Mouse (Mus musculus) embryonic stem cell, embryonic (primary cell): ENCODE measurements around the gene Efna5.

Experiments
- CTCF ChIA-PET, 4 experiments: fragments of 300-600 bp in 2 of 4; fragments of 350-600 bp in 2 of 4; sonication (Branson Sonifier 250); formaldehyde crosslinking; loops; one replicate each; lab custom pipeline; 2022; ENCODE audit warnings: inconsistent platforms in 2 of 4; lab: Charles Lee
- POLR2A ChIA-PET, 4 experiments: fragments of 300-600 bp in 2 of 4; fragments of 350-600 bp in 2 of 4; sonication (Branson Sonifier 250); formaldehyde crosslinking; loops; one replicate each; lab custom pipeline; 2022; ENCODE audit warnings: antibody characterized with exemption in 4 of 4, inconsistent platforms in 1 of 4; lab: Charles Lee

The Efna5 gene

DNA sequence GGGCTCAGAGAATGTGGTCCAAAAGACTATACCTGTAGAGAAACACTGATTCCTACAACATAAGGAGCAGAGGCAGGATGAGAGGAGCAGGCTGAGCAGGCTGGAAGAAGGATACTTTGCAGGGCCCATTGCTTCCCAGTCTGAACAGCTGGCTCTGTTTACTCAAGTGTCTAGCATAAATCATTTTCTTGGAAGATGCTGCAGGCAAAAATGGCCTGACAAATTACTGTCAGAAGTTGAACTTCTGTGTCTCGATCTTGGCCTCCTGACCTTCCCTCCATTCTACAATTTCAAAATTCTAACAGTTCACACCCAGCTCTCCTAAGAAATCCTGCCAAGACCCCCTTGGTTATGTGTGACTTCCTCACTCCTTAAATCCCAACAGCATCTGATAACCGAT is 105.1 kb downstream of the Efna5 start:
- POLR2A ChIA-PET = no interaction called here

DNA sequence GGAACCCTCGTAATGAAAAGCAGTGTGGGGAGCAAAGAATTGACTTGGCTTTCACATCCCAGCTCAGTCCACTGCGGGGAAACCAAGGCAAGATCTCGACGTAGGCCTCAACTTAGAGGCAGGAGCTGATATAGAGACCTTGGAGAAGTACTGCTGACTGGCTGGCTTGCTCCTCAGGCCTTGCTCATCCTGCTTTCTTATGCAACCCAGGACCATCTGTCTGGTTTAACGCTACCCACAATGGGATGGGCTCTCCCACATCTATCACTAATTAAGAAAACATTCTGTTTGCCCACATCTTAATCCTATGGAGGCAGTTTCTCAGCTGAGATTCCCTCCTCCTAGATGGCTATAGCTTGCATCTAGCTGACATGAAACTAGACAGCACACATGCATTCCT is 105.7 kb downstream of the Efna5 start:
- ChIA-PET CTCF (interaction anchor here in 2 of 4 experiments (0.6 to 1.2 kb wide), 2 partner anchors 8 to 11 kb away, joined by 3 read pairs; no protein-coding TSS in a partner anchor), POLR2A (no interaction called here)

More for the DNA sequence above, 105.1 kb downstream of the Efna5 start:
- CTCF ChIA-PET = no interaction called here

DNA sequence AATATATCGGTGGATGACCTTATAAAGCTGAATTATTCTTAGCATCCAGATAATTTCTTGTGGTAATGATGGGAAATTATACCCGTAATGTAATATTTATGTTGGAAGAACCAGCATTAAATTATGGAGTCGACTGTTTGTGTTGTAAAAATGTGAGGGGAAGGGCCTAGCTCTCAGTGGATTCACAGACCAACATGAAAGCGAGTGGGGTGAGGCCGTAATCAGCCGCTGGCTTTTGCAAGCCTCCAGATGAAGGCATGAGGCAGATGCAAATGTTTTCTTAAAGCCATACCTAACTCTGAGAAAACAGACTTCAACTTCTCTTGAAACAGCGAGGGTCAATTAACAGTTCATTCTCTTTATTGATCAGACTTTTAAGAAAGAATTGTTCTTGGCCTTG is 106.4 kb downstream of the Efna5 start:
- CTCF ChIA-PET = interaction anchor here in 2 of 4 experiments (0.6 to 1.2 kb wide), 3 partner anchors 9 to 11 kb away, joined by 3 to 4 read pairs (median 3); no protein-coding TSS in a partner anchor
- POLR2A ChIA-PET = no interaction called here

DNA sequence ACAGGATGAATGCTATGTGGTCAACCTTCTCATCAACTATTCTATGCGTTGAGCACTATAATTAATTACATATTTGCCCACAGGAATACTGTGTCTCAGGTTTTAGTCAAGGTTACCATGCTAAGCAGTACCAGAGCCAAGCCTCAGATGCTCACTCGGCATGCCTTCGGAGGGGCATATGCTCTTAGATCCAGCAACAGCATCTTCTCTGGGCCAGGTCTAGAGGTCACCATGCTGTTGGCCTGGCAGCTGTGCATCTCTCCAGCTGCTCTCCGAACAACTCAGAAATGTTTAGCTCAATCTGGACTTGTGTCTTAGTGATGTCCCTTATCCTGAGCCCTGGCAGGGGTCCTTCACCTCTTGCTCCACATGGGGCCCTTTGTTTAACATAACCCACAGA is 114.4 kb downstream of the Efna5 start:
- POLR2A ChIA-PET = no interaction called here
- CTCF ChIA-PET = no interaction called here

DNA sequence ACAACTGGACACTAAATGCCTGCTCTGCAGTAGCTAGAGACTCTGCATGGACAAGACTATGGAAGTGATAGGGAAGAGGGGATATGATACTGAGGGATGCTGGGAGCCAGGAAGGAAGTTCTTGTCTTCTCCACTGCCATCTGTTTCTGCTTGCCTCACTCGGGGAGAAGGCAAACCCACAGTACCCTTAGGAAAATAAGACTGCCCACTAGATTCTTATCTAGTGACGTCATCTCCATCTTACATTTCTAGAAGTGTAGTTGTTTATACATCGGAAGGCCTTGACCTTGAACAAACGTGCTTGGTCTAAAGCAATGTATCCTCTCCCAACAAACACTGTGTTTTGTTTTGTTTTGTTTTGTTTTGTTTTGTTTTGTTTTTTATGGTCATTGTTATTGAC is 116.0 kb downstream of the Efna5 start:
- CTCF ChIA-PET = no interaction called here
- POLR2A ChIA-PET = no interaction called here

DNA sequence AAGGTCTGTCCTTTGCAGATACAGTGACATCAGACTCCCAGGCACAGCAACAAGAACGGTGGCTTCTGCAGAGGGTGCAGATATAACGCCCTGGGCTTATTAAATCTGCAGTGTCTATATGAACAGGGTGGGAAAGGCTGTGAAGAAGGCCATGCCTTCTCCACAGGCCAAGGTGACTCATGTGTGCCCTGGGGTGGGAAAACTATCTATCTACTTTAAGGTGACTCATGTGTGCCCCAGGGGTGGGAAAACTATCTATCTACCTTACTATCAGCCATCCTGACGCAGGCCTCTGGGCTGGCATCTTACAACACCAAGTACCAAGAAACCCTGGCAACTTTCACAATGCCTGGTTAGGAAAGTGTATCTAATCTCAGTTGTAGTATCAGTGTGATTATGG is 124.2 kb downstream of the Efna5 start:
- ChIA-PET POLR2A (no interaction called here), CTCF (no interaction called here)

DNA sequence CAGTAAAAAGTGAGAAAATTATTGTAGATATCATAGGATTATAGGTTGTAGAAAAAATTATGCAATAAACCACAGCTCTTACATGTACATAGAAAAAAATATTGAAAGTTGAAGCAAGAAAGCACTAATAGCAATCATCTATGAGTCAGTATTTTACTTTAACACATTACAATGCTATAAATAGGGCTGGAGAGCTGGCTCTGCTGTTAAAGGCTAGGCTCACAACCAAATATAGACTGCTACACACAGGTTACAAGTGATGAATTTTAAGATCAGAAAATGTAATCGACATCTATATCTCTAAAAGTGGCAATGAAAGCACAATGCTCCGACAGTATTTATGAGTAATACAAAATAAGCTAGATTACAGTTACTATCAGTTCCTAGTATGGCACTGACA is 125.5 kb downstream of the Efna5 start:
- CTCF ChIA-PET = no interaction called here
- POLR2A ChIA-PET = no interaction called here

DNA sequence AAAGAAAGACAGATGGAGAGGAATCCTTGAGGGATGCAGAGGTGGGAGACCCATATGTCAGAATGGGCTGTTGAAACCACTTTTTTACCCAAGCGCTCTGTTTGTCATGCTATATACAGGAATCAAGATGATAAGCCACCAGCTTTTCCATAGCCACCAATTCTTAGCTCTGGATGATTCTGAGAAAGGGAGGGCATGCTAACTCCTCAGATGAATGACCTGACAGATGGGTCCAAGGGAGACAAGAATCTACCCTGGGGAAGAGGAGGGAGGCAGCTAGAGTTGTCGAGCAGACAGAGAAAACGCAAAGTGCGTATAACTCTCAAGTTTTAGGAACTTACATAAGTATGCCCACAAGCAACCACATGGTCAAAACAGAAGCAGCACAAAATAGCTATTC is 126.5 kb downstream of the Efna5 start:
- ChIA-PET POLR2A (no interaction called here), CTCF (no interaction called here)

DNA sequence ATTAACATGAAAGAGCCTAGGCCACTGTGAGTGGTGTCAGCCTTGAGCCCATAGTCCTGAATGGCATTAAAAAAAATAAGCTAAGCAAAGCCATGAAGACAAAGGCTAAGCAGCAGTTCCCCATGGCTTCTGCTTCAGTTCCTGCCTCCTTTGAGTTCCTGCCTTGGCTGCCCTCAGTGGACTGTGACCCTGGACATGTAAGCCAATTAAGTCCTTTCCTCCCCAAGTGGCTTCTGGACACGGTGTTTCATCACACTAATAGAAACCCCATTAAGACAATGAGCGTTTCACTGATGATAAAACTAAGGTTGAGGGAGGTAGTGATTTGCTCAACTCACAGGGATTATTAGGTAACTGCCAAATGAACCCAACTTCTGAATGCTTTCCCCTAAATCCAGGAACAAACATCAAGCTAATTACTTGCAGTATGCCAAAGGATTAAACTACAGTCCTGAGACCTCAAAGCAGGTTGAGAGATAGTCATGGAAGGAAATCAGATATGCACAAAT is 128.7 kb downstream of the Efna5 start:
- POLR2A ChIA-PET = no interaction called here
- CTCF ChIA-PET = interaction anchor here in 1 of 4 experiments (0.7 kb wide), 1 partner anchor 34 kb away, joined by 5 read pairs; no protein-coding TSS in a partner anchor

DNA sequence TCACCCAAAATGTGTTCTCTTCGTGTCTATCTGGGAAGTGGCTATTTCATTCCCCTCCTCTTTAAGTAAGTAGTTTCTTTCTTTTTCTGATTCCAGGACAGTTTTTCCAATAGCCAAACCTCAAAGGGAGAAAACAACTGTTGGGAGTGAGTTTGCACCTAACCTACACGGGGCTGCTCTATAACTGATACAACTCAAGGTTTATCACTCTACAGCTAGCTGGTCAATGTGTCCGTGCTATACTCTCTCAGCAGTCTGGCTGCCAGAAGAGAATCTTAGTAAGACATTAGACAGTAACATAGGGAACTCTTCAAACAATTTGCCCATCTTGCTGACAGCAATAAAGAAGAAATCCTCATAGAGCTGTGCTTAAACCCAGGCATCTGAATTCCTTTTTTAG is 130.5 kb downstream of the Efna5 start:
- ChIA-PET CTCF (no interaction called here), POLR2A (interaction anchor here in 1 of 4 experiments (0.6 kb wide), 1 partner anchor 15 kb away, joined by 3 read pairs; no protein-coding TSS in a partner anchor)

DNA sequence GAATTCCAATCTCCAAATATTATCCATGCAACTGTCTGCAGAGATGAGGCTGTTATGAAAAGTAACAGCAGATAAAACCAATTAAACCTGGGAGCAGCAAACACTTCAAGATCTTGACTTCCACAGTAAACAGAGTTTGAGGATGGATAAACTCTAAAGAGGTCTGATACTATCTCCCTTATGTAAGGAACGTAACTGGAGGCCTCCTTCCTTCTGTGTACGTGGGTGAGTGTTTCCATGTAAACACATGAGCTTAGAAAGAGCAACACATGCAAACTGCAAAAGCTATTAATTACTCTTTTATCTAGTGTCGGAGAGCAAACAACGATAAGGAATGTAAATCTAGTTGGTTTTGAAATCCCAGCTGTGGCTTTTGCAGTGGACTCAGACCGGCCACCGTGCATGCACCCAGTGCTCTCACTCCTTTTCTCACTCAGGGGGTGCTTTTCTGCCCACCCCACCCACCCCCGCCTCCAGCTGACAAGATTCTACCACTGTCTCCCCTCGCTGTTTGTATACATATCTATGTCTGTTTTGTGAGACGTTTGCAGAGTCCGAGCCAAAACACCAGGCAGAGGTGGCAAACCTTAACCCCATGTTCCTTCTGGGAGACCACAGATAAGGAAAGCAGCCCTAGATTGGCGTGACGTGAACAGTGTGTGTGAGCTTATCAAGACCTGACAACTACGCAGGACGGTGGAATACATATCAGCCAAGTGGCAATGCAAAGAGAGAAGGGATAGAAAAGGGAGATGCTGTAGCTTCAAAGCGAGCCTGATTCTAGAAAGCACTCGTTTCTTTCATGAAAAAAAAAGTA is 132.1 kb downstream of the Efna5 start:
- CTCF ChIA-PET = interaction anchor here in 1 of 4 experiments (0.6 kb wide), 1 partner anchor 76 kb away, joined by 5 read pairs; no protein-coding TSS in a partner anchor
- POLR2A ChIA-PET = interaction anchor here in 1 of 4 experiments (1.5 kb wide), 1 partner anchor 10 kb away, joined by 5 read pairs; no protein-coding TSS in a partner anchor

DNA sequence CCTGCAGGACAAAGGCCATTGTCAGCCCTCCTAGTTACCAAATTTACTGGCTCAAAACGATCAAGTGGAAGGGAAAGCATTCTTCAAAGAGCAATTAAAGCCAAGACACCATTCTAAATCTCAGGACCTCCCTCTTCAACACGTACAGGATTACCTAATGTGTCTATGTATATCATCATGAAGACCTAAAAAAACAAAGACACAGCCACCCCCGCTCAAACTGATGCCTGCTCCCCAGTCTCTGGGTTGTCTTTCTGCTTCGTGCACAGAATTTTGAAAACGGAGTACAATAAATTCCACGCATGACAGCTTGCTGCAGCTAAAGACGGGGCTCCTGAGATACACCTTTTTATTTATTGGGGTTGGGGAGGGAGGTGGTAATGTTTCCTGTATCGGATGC is 133.7 kb downstream of the Efna5 start:
- POLR2A ChIA-PET = no interaction called here
- CTCF ChIA-PET = no interaction called here

DNA sequence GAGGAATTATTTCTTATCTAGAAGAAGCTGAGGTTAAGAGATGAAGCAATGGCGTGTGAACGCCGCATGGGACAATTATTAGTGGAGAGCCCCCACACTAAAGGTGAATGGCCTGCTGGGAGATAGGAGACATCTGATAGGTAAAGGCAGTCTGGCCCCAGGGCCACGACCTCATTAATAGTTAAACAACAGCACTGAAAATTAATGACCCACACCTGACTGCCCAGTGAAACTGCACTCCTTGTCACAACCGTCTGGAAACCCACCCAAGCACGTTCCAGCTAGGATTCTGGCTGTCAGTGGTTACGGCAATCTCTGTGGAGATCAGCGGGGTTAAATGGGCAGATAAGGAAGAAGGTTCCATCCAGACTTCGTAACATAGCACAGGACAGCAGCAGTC is 134.3 kb downstream of the Efna5 start:
- ChIA-PET POLR2A (no interaction called here), CTCF (no interaction called here)

DNA sequence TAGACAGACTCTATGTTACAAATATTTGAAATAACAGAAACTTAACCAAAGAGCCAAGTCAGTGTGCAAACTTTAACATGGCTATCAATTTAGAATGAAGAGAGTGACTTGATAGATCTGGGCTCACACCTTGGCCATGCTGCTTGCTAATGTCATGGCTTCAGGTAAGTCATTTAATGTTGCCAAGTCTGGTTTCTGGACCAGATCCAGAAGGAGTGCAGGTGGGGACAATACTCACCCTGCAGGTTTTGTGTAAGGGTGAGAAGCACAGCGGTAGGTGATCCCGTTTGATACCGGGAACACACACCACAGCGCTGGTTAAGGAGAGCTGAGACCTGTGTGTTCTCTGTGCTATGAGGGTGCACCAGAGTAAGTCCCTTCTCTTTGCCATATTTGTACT is 135.8 kb downstream of the Efna5 start:
- ChIA-PET CTCF (no interaction called here), POLR2A (no interaction called here)

DNA sequence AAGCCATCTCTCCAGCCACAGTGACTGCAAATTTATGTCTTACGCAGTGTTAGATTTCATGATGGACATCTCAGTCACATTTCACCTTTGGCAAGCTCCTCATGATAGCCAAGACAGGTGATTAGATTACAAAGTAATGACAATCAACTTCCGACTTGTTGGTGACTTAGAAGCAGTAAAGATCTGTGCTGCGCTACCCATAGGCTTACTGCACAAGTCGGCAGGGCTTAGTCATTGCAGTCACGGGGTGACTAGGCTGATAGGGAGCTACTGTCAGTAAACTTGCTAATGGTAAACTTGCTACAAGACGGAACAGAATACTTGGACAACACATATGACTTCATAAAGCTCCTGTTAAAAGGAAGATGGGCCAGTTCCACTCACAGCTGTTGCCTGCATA is 136.9 kb downstream of the Efna5 start:
- ChIA-PET CTCF (no interaction called here), POLR2A (no interaction called here)

DNA sequence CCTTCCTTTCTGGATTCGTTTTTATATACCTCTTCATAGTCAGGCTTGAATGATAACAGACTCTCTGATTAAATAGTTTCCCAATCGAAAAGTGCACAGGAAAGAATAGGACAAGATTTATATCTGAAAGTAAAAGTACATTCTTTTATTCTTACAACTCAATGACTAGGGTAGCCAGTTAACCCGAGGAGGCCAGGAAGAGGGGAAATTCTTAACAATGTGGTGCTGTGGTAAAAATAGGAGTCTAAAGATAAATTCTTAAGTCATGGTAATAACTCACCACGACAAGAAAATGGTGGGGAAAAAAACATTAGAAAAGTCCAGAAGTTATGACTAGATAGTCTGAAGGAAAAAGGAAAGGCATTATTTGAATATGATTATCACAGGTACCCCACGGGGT is 139.4 kb downstream of the Efna5 start:
- CTCF ChIA-PET = no interaction called here
- POLR2A ChIA-PET = no interaction called here

DNA sequence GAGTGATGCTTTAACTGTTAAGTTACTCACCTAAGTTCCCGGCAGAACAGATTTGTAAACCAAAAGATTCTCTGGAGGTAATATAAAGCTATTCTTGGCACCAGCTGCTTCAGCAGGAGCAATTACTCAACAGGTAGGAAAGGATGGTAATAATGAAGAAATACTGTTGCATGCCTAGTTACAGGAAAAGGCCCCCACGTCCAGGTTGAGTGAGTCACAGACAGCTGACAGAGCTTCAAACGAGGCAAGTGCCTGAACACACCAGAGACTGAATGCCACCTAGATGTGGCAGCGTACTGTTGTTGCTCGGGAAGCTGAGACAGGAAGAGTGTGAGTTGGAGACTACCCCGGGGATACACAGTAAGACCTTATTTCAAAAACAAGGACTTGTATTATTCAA is 140.1 kb downstream of the Efna5 start:
- CTCF ChIA-PET = interaction anchor here in 1 of 4 experiments (0.6 kb wide), 1 partner anchor 208 kb away, joined by 3 read pairs; no protein-coding TSS in a partner anchor
- POLR2A ChIA-PET = no interaction called here

DNA sequence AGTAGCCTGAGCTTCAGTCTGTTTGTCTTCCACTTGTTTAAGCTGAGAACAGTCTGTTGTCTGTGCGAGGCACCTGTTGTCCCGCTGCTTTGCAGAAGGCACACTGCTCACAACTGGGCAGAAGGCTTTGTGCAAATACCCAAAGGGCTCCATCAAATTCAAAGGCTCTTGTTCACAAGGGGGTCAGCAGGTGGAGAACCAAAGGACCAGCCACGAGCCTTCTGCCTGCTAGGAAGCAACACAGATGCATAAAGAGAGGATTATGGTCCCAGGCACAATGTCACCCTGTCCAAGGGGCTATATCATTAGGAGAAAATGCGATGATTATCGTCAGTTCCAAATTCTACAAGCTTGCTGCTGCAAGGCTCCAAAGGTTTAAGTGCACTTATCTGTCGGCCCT is 141.1 kb downstream of the Efna5 start:
- CTCF ChIA-PET = no interaction called here
- POLR2A ChIA-PET = no interaction called here

DNA sequence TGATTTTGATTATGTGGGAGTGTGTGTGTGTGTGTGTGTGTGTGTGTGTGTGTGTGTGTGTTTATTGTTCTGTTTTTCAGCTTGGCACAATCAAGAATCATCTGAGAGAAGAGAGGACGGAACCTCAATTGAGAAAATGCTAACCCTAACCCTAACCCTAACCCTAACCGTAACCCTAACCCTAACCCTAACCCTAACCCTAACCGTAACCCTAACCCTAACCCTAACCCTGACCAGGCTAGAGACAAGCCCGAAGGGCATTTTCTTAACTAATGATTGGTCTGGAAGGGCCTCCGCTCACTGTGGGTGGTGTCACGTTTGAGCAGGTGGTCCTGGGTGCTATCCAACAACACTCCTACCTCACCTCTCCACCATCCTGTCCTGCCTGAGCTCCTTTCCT is 143.7 kb downstream of the Efna5 start:
- ChIA-PET CTCF (no interaction called here), POLR2A (no interaction called here)

DNA sequence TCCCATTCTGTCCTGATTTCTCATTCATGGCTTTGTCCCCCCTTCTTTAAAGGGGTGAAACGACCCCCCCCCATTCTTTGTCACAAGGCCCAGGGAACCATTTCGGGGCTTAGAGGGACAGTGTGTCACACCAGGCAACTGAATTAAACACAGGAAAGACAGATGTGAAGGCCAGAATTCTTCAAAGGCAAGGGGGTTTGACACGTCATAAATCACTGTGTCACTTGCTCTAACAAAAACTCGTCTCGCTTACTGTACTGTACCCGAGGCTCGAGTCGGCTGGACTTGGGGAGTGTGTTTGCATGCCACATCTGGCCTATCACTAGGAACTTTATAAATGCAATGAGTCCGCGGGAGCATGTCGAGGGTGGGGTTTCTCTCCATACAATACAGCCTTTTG is 145.2 kb downstream of the Efna5 start:
- CTCF ChIA-PET = no interaction called here

DNA sequence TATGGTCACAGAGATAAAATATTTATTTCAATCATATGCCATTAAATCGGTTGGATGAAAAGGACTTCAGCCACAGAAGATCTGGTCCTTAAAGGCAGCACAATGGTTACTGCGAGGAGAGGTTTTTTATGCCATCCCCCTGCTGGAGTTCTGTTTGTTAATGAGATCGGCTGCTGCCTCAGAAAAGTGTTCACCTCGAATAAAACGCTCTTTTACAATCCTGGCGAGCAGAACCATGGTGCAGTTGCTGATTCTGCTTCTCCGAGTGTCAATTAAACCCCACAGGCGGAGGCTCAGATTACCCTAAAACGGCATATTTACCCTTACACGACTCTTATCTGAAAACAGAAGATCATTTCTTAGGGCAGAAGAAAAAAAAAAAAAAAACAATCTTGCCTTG is 146.2 kb downstream of the Efna5 start:
- ChIA-PET POLR2A (interaction anchor here in 1 of 4 experiments (0.7 kb wide), 1 partner anchor 16 kb away, joined by 3 read pairs; no protein-coding TSS in a partner anchor), CTCF (no interaction called here)

More for the DNA sequence above, 145.2 kb downstream of the Efna5 start:
- POLR2A ChIA-PET = no interaction called here
